Mouse (Mus musculus) B cell, adult 67 days (primary cell): Measurements from ENCODE around the gene Olfr568. TPM values are rescaled to one million over a fixed set of nuclear protein-coding genes. Genes with fewer than 3 reads are reported as not detected.

Source experiments
- total RNA-seq, 2 experiments: library from RNA; stranded (reverse); gene quantifications; 4 replicates each; pipeline ENCODE4 v1.2.4; 2023

Olfr568 gene
- total RNA-seq: not detected

DNA sequence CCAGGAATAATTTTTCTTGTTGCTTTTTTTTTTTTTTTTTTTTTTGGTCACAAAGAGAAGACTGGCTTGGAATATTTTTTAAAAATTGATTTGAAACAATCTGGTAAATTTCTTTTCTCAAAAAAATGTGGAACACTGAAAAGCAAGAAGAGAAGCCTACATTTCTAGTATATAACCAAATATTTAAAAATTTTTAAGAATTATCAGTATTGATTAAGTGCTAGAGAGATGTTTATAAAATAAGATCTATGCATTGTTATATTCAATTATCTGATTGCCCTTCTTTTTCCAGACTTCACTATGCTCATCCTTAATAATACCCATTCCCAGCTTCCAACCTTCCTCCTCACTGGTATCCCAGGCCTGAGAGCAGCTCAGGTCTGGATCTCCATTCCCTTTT, at the start of gene Olfr568:
Gene Olfr568 (plus strand): TSS at position 301 of the 400 bp plus-strand sequence.

DNA sequence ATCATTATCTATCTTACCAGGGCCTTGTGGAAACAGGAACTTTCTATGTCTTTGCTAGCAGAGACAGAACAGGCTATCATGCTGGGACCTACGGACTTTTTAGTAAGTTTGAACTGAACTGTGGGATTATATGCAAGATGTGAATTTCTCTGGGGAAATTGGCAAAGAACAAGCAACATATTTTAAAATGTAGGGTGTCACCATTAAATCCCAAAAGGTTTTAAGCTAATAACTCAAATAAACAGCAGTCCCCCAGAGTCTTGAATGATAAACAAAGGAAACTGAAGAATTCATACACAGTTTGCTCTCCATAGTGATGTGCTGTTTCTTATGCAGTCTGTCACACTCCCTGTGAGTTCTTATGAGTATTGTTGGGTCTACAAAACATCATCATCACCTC, 18.3 kb upstream of the Olfr568 start, which contains the start of gene Olfr566:
Gene Olfr566 (minus strand): TSS at position 101 of the 400 bp plus-strand sequence.

DNA sequence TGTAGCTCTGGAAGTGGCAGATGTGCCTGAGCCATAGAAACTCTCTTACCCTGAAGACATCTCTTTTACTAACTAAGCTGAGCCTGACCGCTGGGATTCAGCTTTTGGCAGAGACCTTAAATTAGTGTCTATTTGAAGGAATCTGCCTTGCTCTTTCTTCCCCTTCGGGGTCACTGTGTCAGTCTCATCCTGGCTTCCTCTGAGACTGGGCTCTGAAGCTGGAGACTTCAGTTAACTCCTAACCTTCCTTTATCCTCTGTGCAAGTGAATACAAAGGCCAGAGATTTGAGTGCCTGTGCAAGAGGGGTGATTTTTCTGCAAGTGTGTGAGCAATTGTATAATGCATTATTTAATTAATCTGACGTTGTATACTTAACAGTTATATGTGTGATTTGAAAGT, 13.9 kb downstream of the Olfr568 start, which contains the start of gene Olfr569:
Gene Olfr569 (minus strand): TSS at position 101 of the 400 bp plus-strand sequence.

DNA sequence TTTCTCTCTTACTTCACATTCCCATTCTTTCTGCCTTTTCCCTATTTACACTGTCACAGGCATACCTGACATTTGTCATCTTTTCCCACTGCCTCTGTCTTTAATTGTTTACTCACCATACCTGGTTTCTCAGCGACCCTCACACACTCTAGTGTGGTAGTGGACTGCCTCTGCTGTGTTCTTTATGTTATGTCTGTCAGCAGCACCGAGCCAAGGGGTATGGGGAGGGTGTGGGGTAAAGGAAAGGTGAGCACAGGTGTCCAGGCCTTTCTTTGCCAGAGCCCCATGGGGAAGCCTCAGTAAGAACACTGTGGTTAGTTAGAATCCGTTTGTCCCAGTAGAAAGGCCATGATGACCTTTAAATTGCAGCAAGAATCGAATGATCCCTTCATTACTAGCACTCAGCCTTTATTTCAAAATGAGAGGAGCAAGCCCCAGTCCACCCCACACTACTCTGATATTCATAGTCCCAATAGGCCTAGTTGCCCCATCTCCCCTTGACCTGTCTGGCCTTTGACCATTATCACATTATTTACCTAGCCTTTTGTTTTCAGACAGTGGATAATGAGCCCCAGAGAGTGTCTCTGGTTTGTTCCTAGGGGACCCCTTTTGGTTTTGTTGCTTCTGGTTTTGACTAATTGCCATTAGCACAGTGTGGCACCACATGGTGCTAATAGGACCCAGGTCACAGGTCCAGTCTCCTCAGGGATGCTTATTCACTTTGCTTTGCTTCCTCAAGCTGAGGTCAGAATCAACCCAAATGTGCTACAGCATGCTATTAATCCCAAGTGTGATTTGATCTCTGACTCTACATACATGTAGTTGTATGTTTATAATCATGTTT, 40.3 kb downstream of the Olfr568 start, which contains the start of gene Olfr571:
Gene Olfr571 (minus strand): TSS at position 505 of the 844 bp plus-strand sequence.

DNA sequence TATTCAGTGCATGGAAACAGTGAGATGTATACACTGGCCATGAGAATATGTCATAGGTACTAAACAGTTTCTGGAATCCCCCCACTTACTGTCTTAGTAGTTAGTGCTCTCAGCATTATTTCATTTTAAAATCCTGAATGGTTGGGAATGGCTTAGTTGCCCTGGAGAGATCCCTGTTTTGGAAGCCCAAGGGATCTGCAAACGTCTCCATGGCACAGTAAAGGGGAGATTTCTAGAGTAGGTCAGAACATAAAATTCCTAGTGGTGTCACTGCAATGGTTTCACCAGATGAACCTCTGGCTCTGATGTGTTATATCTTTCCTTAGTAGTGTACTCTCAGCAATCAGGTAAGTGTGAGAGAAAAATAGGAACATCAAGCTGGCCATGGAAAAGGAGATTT, 47.2 kb downstream of the Olfr568 start, which contains the start of gene Olfr572:
Gene Olfr572 (plus strand): TSS at position 301 of the 400 bp plus-strand sequence.

Other genes with a start within 250 kb of the Olfr568 start
- not detected for gene Olfr554, start 238.7 kb upstream of the Olfr568 start, total RNA-seq
- gene Olfr555, start 218.3 kb upstream of the Olfr568 start, total RNA-seq: not detected
- gene Olfr556, start 212.2 kb upstream of the Olfr568 start, total RNA-seq: not detected
- gene Trim68, start 189.8 kb upstream of the Olfr568 start, total RNA-seq: 10 to 100 TPM; 21.8 to 29.3 TPM
- gene Olfr557, start 181.2 kb upstream of the Olfr568 start, total RNA-seq: not detected
- gene Olfr558, start 174.9 kb upstream of the Olfr568 start, total RNA-seq: not detected
- not detected for gene Olfr33, start 158.1 kb upstream of the Olfr568 start, total RNA-seq
- gene Olfr559, start 149.6 kb upstream of the Olfr568 start, total RNA-seq: not detected
- gene Olfr560, start 117.8 kb upstream of the Olfr568 start, total RNA-seq: not detected
- not detected for gene Olfr78, start 117.7 kb upstream of the Olfr568 start, total RNA-seq
- not detected for gene Olfr561, start 105.9 kb upstream of the Olfr568 start, total RNA-seq
- gene Olfr564, start 73.6 kb upstream of the Olfr568 start, total RNA-seq: not detected
- not detected for gene Olfr566, start 18.4 kb upstream of the Olfr568 start, total RNA-seq
- gene Olfr569, start 13.8 kb downstream of the Olfr568 start, total RNA-seq: not detected
- gene Olfr570, start 17.5 kb downstream of the Olfr568 start, total RNA-seq: not detected
- gene Olfr571, start 40.4 kb downstream of the Olfr568 start, total RNA-seq: not detected
- not detected for gene Olfr572, start 47.3 kb downstream of the Olfr568 start, total RNA-seq
- not detected for gene Olfr573-ps1, start 65.5 kb downstream of the Olfr568 start, total RNA-seq
- gene Olfr574, start 71.3 kb downstream of the Olfr568 start, total RNA-seq: not detected
- gene Olfr575, start 81.7 kb downstream of the Olfr568 start, total RNA-seq: not detected
- not detected for gene Olfr576, start 85.5 kb downstream of the Olfr568 start, total RNA-seq
- gene Olfr577, start 98.8 kb downstream of the Olfr568 start, total RNA-seq: not detected
- not detected for gene Olfr578, start 112.2 kb downstream of the Olfr568 start, total RNA-seq
- not detected for gene Olfr582, start 160.9 kb downstream of the Olfr568 start, total RNA-seq
- not detected for gene Olfr583, start 174.2 kb downstream of the Olfr568 start, total RNA-seq
- not detected for gene Olfr584, start 204.8 kb downstream of the Olfr568 start, total RNA-seq
- gene Olfr585, start 220.6 kb downstream of the Olfr568 start, total RNA-seq: not detected
- gene Olfr586, start 248.5 kb downstream of the Olfr568 start, total RNA-seq: not detected